ENCODE assay signal across 15 mouse cellular contexts in genomic region chr9:75034691-75035090, GRCm38 (mm10). TPM values are rescaled to one million over a fixed set of nuclear protein-coding genes. Genes with fewer than 3 reads are reported as not detected.
DNase-seq lines count a peak whose midpoint lies in the region; ATAC-seq lines count a peak whose summit lies in the region.
"Had no signal": no experiment of that assay in that cellular context is flagged by ENCODE, and none has a peak within 500 bp of the region (broad histone marks: within the 10 kb centered on the region; RNA-seq: fewer than 3 reads in every experiment).

No protein-coding gene starts in this region.

- H3K4me1 ChIP-seq in heart, embryonic 13.5 days, result peaks cover 18% of the 10 kb centered on the region
- peaks cover 5% of the 10 kb centered on the region for H3K4me1 ChIP-seq in liver, embryonic 16.5 days (ENCODE audit: control insufficient read depth, low read depth, low read length)
- H3K4me1 ChIP-seq in liver, embryonic 11.5 days (replicated peaks; ENCODE audit: control insufficient read depth, insufficient read depth, low read length), result peaks cover 9% of the 10 kb centered on the region

- 0 out of 2 replicates have a peak overlapping the region, but pooled peaks have one; percentile 39 for H3K27ac ChIP-seq in heart, embryonic 13.5 days (replicated peaks)
- H3K27ac ChIP-seq in liver, embryonic 16.5 days (ENCODE audit: low read length), result 0 out of 2 replicates have a peak overlapping the region, but pooled peaks have one; percentile 17
- H3K27ac ChIP-seq in liver, embryonic 11.5 days (ENCODE audit: low read depth, low read length), result no peak overlapping the region
- H3K27ac ChIP-seq: forebrain, embryonic 15.5 days; heart, adult 2 months; hindbrain, embryonic 10.5 days; hindbrain, embryonic 14.5 days had no signal

- H3K36me3 ChIP-seq in heart, embryonic 13.5 days, result peaks cover 8% of the 10 kb centered on the region; the same call in 1 of the 2 replicates
- H3K36me3 ChIP-seq in liver, embryonic 16.5 days (ENCODE audit: control insufficient read depth, insufficient read depth), result no peaks in the 10 kb centered on the region
- H3K36me3 ChIP-seq in liver, embryonic 11.5 days (ENCODE audit: control insufficient read depth, insufficient read depth, low read length), result no peaks in the 10 kb centered on the region
- H3K36me3 ChIP-seq: hindbrain, embryonic 10.5 days had no signal

- no peak overlapping the region for H3K4me2 ChIP-seq in heart, embryonic 13.5 days
- H3K4me2 ChIP-seq in liver, embryonic 16.5 days (ENCODE audit: low read depth, low read length), result no peak overlapping the region
- H3K4me2 ChIP-seq in liver, embryonic 11.5 days, result no peak overlapping the region
- H3K4me2 ChIP-seq: forebrain, embryonic 15.5 days; hindbrain, embryonic 14.5 days had no signal

- 16% methylated on average over 1 of the region's 1 CpGs for WGBS in heart, embryonic 13.5 days
- WGBS in liver, embryonic 16.5 days (ENCODE audit: insufficient replicate concordance), result 34% methylated on average over 1 of the region's 1 CpGs
- 22% methylated on average over 1 of the region's 1 CpGs for WGBS in liver, embryonic 11.5 days
- 9% methylated on average over 1 of the region's 1 CpGs for WGBS in large intestine, adult 2 months

- no peak overlapping the region for H3K9ac ChIP-seq in heart, embryonic 13.5 days
- H3K9ac ChIP-seq in liver, embryonic 16.5 days (ENCODE audit: low read depth, low read length), result no peak overlapping the region
- no peak overlapping the region for H3K9ac ChIP-seq in liver, embryonic 11.5 days (ENCODE audit: low read depth, low read length)
- H3K9ac ChIP-seq: forebrain, embryonic 15.5 days; hindbrain, embryonic 14.5 days had no signal

- H3K9me3 ChIP-seq in heart, embryonic 13.5 days, result no peaks in the 10 kb centered on the region
- no peaks in the 10 kb centered on the region for H3K9me3 ChIP-seq in liver, embryonic 16.5 days (replicated peaks; ENCODE audit: control insufficient read depth, low read length)
- no peaks in the 10 kb centered on the region for H3K9me3 ChIP-seq in liver, embryonic 11.5 days (ENCODE audit: control insufficient read depth, low read length)
- H3K9me3 ChIP-seq: forebrain, embryonic 15.5 days; hindbrain, embryonic 10.5 days had no signal

- no peak overlapping the region for H3K4me3 ChIP-seq in heart, embryonic 13.5 days
- H3K4me3 ChIP-seq in liver, embryonic 16.5 days (ENCODE audit: low read depth, low read length), result no peak overlapping the region
- no peak overlapping the region for H3K4me3 ChIP-seq in liver, embryonic 11.5 days (ENCODE audit: low read depth, low read length)
- H3K4me3 ChIP-seq: forebrain, embryonic 15.5 days; heart, adult 2 months; hindbrain, embryonic 10.5 days had no signal

- no peaks in the 10 kb centered on the region for H3K27me3 ChIP-seq in heart, embryonic 13.5 days (replicated peaks)
- no peaks in the 10 kb centered on the region for H3K27me3 ChIP-seq in liver, embryonic 16.5 days (ENCODE audit: control insufficient read depth, insufficient read depth, low read depth, low read length)
- no peaks in the 10 kb centered on the region for H3K27me3 ChIP-seq in liver, embryonic 11.5 days (replicated peaks; ENCODE audit: control insufficient read depth, insufficient read depth, low read length)
- H3K27me3 ChIP-seq: forebrain, embryonic 15.5 days had no signal

- no peak for ATAC-seq in heart, embryonic 13.5 days (ENCODE audit: extremely low read depth, insufficient number of reproducible peaks, low FRiP score, low TSS enrichment)
- no peak for ATAC-seq in liver, embryonic 16.5 days (ENCODE audit: low read depth)
- ATAC-seq in liver, embryonic 11.5 days (replicated peaks; ENCODE audit: low FRiP score), result no peak
- ATAC-seq: forebrain, embryonic 15.5 days had no signal

- no peak for DNase-seq in heart, adult 8-10 months (ENCODE audit: low spot score)
- DNase-seq in liver, embryonic 11.5 days (ENCODE audit: low spot score), result no peak
- DNase-seq in large intestine, adult 2 months (ENCODE audit: low read depth, low spot score), result peak; percentile 52
- DNase-seq in gastrocnemius, postnatal 25 days, result no peak
- DNase-seq: adrenal gland, adult 2 months; adrenal gland, postnatal 25 days; cerebellum, adult 2 months; cerebellum, postnatal 10 days; heart, adult 2 months; heart, postnatal 10 days had no signal

RNA-seq across cellular contexts. Expression of gene Arpp19, which starts 2.7 kb away (rescaled TPM):
- polyA plus RNA-seq in heart, embryonic 13.5 days (2015; fragmentation: Nextera tagmentation; extraction: Ambion mirVana), result 205 and 219 TPM in 2 replicates
- 100 to 1,000 TPM; 151 to 245 (median 188) TPM for total RNA-seq in heart, adult 8-10 months (2022)
- polyA plus RNA-seq in liver, embryonic 16.5 days (2015; fragmentation: Nextera tagmentation; extraction: Ambion mirVana), result 109 and 121 TPM in 2 replicates
- polyA plus RNA-seq in liver, embryonic 11.5 days (2014; fragmentation: Nextera tagmentation; extraction: Ambion mirVana), result 322 and 335 TPM in 2 replicates
- 9.7 and 11.3 TPM in 2 replicates for polyA plus RNA-seq in large intestine, adult 2 months (2012; rRNA removed)
- total RNA-seq in gastrocnemius, postnatal 25 days (2021), result 100 to 1,000 TPM; 119 to 149 TPM

RNA-seq across cellular contexts. Expression of gene Myo5a, which starts 36.1 kb away (rescaled TPM):
- polyA plus RNA-seq in heart, embryonic 13.5 days (2015; fragmentation: Nextera tagmentation; extraction: Ambion mirVana), result 6.7 and 8.2 TPM in 2 replicates
- 10 to 100 TPM in 1 of 4 experiments, 1 to 10 TPM in 3; 7.0 to 13.0 (median 8.6) TPM for total RNA-seq in heart, adult 8-10 months (2022)
- 1.4 and 1.6 TPM in 2 replicates for polyA plus RNA-seq in liver, embryonic 16.5 days (2015; fragmentation: Nextera tagmentation; extraction: Ambion mirVana)
- polyA plus RNA-seq in liver, embryonic 11.5 days (2014; fragmentation: Nextera tagmentation; extraction: Ambion mirVana), result 7.0 and 7.5 TPM in 2 replicates
- 1.5 and 4.2 TPM in 2 replicates for polyA plus RNA-seq in large intestine, adult 2 months (2012; rRNA removed)
- total RNA-seq in gastrocnemius, postnatal 25 days (2021), result 1 to 10 TPM; 8.3 to 8.6 TPM
